Mouse (Mus musculus) left cerebral cortex, postnatal 4 days (tissue): ENCODE measurements at regions not wholly inside any gene's neighbourhood (a gene's known extent, or its start where the extent isn't known, plus 50 kb on each side); places are given as distances from the start of the nearest gene placed in this dataset.

Experiments
- DNase-seq: peaks from one replicate; pipeline ENCODE4 v3.0.0-alpha.2; 2022
- intact Hi-C: fragments of 180-260 bp; cut with DNase I; formaldehyde crosslinking; loops from one replicate; pipeline ENCODE4 v1.15.1; 2025

GRCm38 (mm10) chr8:35182141-35182540, 583.4 kb upstream of the Gm19410 start:
- no peak for DNase-seq
- intact Hi-C loops, result no loop called here

GRCm38 (mm10) chr8:35183423-35183822, 582.2 kb upstream of the Gm19410 start:
- DNase-seq, result no peak
- intact Hi-C loops, result no loop called here

- DNase-seq, result no peak
- intact Hi-C loops, result no loop called here
Measured at GRCm38 (mm10) chr8:35185165-35185564, 580.4 kb upstream of the Gm19410 start.

DNA sequence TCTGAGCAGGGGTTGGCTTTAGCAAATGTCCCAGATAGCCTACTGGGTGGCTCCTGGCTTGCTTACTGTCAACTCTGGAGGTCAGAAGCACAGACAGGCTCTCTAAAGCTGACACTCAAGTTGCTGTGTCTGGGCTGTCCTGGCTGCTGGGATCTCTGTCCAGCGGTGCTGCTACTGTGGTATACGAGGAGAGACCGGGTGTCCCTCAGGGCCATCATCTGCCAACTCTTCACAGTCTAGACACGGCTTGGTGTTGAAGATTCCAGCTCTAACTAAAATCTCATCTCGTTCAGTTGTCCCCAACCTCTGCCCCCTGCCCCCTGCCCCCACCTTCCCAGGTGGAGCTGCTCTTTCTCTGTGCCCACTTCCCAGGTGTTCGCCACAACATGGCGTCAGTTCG, 577.1 kb upstream of the Gm19410 start:
- intact Hi-C loops, result no loop called here
- DNase-seq, result no peak

- intact Hi-C loops, result no loop called here
- DNase-seq, result no peak
Measured at GRCm38 (mm10) chr8:35189695-35190094, 575.9 kb upstream of the Gm19410 start.

DNA sequence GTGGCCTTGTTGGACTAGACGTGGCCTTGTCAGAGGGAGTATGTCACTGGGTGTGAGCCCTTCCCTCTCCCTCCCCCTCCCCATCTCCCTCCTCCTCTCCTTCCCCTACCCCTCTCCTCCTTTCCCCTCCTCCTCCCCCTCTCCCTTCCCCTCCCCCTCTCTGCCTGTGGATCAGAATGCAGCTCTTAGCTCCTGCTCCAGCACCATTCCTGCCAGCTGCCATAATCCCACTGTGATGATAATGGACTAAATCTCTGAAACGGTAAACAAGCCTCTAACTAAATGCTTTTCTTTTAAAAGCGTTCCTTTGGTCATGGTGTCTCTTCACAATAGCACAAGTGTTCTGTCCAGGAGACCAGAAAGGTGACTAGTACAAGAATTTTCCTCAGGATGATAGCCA, 573.1 kb upstream of the Gm19410 start:
- intact Hi-C loops, result no loop called here

DNA sequence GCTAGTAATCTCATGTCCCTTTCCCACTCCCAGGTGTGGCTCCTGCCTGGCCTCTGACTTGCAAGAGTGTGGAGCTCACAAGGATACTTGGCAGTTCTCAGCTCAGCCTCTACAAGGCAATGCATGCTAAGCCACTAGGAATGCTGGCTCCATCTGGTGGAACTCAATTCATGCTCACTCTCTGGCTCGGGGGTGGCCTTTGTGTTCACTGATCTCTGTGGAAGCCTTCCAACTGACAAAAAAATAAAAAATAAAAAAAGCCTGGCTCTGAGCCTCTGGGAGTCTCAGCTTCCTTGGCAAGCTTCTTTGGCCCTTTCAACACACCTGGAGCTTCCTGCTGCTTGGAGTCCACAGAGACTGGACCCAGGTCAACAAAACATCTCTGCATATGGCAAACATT, 571.8 kb upstream of the Gm19410 start:
- intact Hi-C loops, result no loop called here
- peak; percentile 57 for DNase-seq

More for the DNA sequence above, 573.1 kb upstream of the Gm19410 start:
- no peak for DNase-seq

DNA sequence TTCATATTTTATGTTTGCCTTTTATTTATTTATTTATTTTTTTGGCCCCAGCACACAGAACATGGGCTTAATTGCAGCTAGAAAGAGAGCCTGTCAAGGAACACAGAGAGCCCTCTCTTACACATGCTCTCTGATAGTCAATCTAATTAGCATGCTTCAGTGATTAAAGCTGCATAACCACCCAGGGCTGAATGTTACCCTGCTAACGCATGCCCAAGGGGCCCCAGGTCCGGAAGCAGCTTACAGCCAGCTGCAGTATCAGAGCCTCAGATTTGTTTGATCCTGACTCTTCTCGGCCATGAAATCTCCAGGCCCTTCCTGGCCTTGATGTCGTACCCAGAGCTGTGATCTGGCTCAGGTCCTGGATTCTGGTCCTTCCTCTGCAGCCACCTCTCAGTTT, 569.4 kb upstream of the Gm19410 start:
- no peak for DNase-seq
- intact Hi-C loops, result no loop called here

- DNase-seq, result no peak
- intact Hi-C loops, result no loop called here
Measured at GRCm38 (mm10) chr8:35198766-35199165, 566.8 kb upstream of the Gm19410 start.

DNA sequence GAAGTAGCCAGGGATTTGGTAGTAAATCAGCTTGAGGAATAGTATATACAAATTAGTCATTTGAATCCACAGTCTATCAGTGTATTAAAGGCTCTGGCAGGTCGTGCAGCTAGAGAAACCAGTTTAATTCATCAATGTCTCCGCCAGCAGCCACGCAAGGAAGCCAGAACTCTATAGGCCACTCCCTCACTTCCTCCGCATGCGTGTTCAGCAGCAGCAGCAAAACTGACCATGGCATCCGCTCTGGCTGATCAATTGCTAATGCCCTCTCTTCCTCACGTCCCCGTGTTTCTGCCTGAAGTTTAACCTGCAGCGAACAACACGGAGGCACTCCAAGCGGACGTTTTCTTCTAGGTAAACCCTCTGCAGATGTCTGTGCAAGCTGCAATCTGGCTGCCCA, 564.2 kb upstream of the Gm19410 start:
- no peak for DNase-seq
- intact Hi-C loops, result no loop called here

- DNase-seq, result no peak
- intact Hi-C loops, result no loop called here
Measured at GRCm38 (mm10) chr8:35204971-35205370, 560.6 kb upstream of the Gm19410 start.

DNA sequence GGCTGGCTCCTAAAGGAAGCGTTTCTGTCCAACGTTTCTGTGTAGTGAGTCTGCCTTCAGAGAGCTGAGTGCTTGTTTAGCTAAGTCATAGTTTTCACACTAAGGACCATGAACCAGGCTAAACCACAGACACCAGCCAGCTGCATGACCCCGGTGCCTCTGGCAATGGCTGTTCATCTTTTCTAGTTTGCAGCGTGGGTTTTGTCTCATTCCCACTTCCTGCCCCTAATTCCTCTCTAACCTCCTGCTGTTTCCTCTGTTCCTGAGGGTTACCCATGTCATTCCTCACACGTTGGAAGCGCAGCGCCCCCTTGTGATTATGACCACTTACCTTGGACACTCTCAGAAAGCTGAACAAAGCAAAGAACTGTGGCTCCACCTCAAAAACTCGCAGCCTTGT, 560.1 kb upstream of the Gm19410 start:
- intact Hi-C loops, result no loop called here
- peak; percentile 23 for DNase-seq

GRCm38 (mm10) chr8:35206271-35206670, 559.3 kb upstream of the Gm19410 start:
- DNase-seq, result no peak
- intact Hi-C loops, result no loop called here

DNA sequence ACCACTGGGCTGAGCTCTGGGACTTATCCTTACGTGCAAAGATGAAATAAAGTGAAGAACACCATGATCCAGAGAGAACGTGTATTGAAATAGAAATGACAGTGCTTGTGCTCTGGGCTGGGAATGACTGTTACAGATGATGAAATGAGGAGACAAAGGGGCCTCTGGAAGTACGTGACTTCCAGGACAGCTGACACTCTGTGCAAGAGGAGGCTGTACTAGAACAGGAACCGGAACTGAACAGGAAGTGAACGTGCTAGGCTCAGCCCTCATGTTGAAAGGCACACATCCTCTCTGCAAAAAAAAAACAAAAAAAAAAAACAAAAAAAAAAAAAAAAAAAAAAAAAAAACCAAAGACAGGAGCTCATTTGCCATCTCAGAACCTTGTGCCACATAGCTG, 557.2 kb upstream of the Gm19410 start:
- intact Hi-C loops, result no loop called here
- no peak for DNase-seq

DNA sequence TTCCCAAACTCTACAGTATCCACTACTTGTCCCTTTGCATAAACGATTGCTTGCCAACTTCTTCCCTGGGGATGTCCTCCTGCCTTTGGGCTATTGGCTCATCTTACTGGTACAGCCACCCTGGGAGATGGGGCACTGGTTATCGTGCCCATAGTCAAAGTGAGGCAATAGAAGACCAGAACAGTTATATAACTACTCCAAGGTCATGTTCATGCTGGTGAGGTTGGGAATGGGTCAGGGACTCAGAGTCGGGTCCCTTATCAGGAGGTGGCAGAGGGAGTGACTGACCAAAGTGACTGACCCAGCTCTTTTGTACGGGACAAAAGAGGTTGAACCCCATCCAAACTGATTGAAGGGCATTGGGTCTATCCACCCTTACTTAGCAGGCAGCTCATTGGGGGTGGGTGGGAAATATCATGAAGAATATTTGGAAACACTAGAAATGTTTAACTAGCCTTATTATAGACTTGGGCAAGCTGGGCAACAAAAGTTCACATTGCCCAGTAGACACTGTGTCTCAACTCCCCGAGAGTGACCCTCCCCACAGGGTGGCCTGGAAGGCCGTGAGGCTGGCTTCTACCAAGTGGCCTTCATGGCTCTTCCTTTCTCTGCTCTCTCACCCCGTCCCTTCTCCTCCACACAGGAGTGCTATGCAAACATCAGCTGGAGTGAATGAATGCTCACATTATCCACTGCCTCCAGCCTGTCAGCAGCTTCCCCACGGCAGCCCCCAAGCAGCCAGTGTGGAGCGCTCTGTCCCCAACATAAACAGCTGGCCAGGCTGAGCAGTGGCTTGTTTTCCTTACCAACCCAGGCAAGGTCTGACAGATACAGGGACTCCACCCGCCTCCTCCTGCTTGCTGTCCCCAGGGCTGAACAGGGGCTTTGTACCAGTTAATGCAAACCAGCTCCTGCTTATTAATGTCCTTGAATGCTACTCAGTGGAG, 553.8 kb upstream of the Gm19410 start:
- intact Hi-C loops, result no loop called here
- no peak for DNase-seq

GRCm38 (mm10) chr8:35213515-35213914, 552.1 kb upstream of the Gm19410 start:
- no peak for DNase-seq
- intact Hi-C loops, result no loop called here

- intact Hi-C loops, result no loop called here
- DNase-seq, result no peak
Measured at GRCm38 (mm10) chr8:35217604-35218003, 548.0 kb upstream of the Gm19410 start.

GRCm38 (mm10) chr8:35218327-35218726, 547.3 kb upstream of the Gm19410 start:
- DNase-seq, result no peak
- intact Hi-C loops, result no loop called here

- DNase-seq, result no peak
- intact Hi-C loops, result no loop called here
Measured at GRCm38 (mm10) chr8:35224053-35224924, 541.3 kb upstream of the Gm19410 start.

DNA sequence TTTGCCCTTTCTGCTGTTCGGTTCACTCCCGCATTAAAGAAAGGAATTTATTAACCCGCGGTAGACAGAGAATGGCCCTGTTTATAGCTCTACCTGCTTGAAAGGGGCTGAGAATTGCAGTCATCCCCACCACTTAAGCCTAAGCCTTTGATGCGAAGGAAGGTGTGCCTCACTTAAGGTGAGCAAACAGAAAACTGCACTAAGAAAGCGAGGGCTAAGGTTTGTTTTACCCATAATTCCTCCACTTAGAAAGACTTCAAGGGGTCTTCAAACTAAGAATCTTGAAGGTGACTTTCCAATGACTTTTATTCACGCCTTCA, 540.7 kb upstream of the Gm19410 start:
- no peak for DNase-seq
- intact Hi-C loops, result no loop called here

GRCm38 (mm10) chr8:35227079-35227478, 538.5 kb upstream of the Gm19410 start:
- DNase-seq, result no peak
- intact Hi-C loops, result no loop called here

DNA sequence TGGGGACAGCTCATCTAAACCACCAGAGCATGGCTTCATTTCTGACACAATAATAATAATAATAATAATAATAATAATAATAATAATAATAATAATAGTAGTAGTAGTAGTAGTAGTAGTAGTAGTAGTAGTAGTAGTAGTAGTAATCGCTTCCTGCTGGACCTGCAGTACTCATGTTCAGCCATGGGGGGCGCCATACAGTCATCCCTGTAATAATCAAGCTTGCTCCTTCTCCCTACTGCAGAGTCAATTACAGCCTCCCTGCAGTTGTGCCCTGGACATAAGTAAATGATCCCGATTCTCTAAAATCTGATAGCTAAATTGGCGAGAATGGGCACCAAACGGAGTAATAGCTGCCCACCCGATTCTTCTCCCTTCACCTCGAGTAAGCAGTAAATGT, 537.1 kb upstream of the Gm19410 start:
- intact Hi-C loops, result no loop called here
- DNase-seq, result peak; percentile 21
